Mouse (Mus musculus) erythroblast, embryonic 14.5 days (primary cell): ENCODE results near the gene Ccdc92. TPM values are rescaled to one million over a fixed set of nuclear protein-coding genes. Genes with fewer than 3 reads are reported as not detected.

Source experiments
- H3K27me3 ChIP-seq: 2 replicates; pipeline ENCODE4 v1.6.1; 2012; ENCODE audit warnings: inconsistent platforms; ENCODE audit not compliant: control insufficient read depth
- H3K36me3 ChIP-seq: 2 replicates; pipeline ENCODE4 v1.6.1; 2012; ENCODE audit warnings: mild to moderate bottlenecking, inconsistent platforms; ENCODE audit not compliant: control insufficient read depth
- H3K4me1 ChIP-seq: 2 replicates; pipeline ENCODE4 v1.6.1; 2012; ENCODE audit warnings: inconsistent platforms; ENCODE audit not compliant: control insufficient read depth
- H3K4me3 ChIP-seq: replicated peaks from 2 replicates; pipeline ENCODE3; 2012; ENCODE audit warnings: moderate library complexity, mild to moderate bottlenecking, inconsistent platforms
- H3K9me3 ChIP-seq: 2 replicates; pipeline ENCODE4 v1.6.1; 2012; ENCODE audit warnings: low read length, inconsistent platforms, mixed read lengths; ENCODE audit not compliant: control insufficient read depth
- GATA1 ChIP-seq: IDR thresholded peaks from 2 replicates; pipeline ENCODE4 v1.6.1; 2012; ENCODE audit warnings: low read length, inconsistent platforms, mixed read lengths
- TAL1 ChIP-seq: IDR thresholded peaks from 3 replicates; pipeline ENCODE4 v1.6.1; 2012; ENCODE audit warnings: low read length, inconsistent platforms, mixed read lengths
- polyA plus RNA-seq: library from polyadenylated mRNA; stranded (reverse); fragments of >175 nt; gene quantifications from 2 replicates; pipeline ENCODE4 v1.2.3, GENCODE M21; 2012

Ccdc92 gene
- polyA plus RNA-seq, 1 experiment = 0.10 TPM

GRCm38 (mm10) chr5:124809708-124810366 is 52.4 kb downstream of the Ccdc92 start:
- no peaks in the 10 kb centered on the region for H3K36me3 ChIP-seq
- H3K4me1 ChIP-seq = no peaks in the 10 kb centered on the region
- no peaks in the 10 kb centered on the region for H3K9me3 ChIP-seq
- no peak overlapping the region for H3K4me3 ChIP-seq
- TF ChIP-seq GATA1 (no peak), TAL1 (no peak)
- no peaks in the 10 kb centered on the region for H3K27me3 ChIP-seq

DNA sequence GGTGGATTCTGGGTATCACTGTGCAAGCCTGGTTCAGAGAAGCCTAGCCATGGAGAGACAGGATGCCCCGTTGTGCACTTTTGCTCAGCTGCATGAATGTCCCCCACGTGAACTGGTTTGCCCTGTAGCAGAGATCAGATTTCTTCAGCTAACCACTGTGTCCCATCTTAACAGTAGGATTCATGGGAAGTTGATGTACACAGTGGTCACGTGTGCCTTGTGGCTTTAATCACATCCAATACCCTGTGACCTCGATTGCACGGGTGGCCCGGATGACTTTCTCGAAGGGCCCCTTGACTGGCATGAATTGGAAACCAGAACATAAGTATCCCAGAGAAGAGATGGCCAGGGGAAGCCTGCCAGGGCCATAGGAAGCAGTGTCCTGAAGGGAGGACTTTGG is 70.1 kb downstream of the Ccdc92 start:
- TF ChIP-seq TAL1 (no peak), GATA1 (no peak)
- Histone ChIP-seq H3K36me3 (no peaks in the 10 kb centered on the region), H3K9me3 (no peaks in the 10 kb centered on the region), H3K27me3 (no peaks in the 10 kb centered on the region), H3K4me1 (no peaks in the 10 kb centered on the region), H3K4me3 (no peak overlapping the region)

- Histone ChIP-seq H3K4me1 (peaks cover 4% of the 10 kb centered on the region), H3K9me3 (peaks cover 7% of the 10 kb centered on the region), H3K27me3 (no peaks in the 10 kb centered on the region), H3K36me3 (no peaks in the 10 kb centered on the region), H3K4me3 (no peak overlapping the region)
- TF ChIP-seq GATA1 (no peak), TAL1 (no peak)
These were observed 76.6 kb downstream of the Ccdc92 start for GRCm38 (mm10) chr5:124785650-124786049.

Other genes starting within 250 kb of the Ccdc92 start
- 0.63 and 0.65 TPM in 2 replicates for gene Atp6v0a2, start 233.8 kb downstream of the Ccdc92 start, polyA plus RNA-seq
- 0.04 and 0.09 TPM in 2 replicates for gene Dnah10, start 137.3 kb downstream of the Ccdc92 start, polyA plus RNA-seq
- 0.89 and 1.0 TPM in 2 replicates for gene Zfp664, start 267 bp upstream of the Ccdc92 start, polyA plus RNA-seq
- 0.02 TPM in 1 of 2 replicates, not detected in the other for gene Rflna, start 140.8 kb upstream of the Ccdc92 start, polyA plus RNA-seq